Mouse (Mus musculus): ENCODE measurements at regions not wholly inside any gene's neighbourhood (a gene's known extent, or its start where the extent isn't known, plus 50 kb on each side); places are given as distances from the start of the nearest gene placed in this dataset.
"Not testable (repeated sequence)": the region's sequence is repeated elsewhere in the genome, so short reads cannot be mapped to it uniquely, and the experiment has no call there.

DNA sequence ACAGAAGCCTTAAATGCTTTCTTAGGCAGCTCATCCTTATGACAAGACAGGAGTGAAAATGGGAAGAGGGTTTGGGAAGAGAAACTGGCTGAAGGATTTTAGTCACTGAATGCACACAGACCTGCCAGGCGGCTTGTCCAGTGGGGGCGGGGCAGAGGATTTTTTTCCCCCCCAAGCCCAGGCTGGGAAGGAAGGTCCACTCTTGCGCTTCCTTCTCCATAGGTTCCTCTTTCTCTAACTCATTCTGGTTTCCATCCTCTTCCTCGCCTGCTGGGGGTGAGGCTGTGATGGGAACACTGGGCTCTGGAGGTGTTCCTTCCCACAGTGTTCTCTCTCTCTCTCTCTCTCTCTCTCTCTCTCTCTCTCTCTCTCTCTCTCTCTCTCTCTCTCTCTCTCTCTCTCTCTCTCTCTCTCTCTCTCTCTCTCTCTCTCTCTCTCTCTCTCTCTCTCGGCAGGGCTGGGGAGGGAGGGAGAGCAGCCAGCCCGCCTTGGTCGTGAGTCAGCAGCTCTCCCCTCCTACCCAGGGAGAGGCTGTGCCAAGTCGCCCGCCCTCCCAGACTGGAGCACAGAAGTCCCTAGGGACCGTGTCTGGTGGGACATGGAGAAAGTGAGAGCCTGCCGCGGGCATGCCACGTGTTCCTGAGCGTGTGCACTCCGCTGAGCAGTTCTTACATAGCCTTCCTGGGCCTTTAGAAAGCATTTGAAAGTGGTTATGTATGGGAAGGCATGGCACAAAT lies 150.0 kb downstream of the Kcnrg start:
- DNase-seq (ENCODE audit: low spot score in 2 of 2): peak; percentile 79 to 86

- DNase-seq (ENCODE audit: low spot score in 2 of 2): no peak
Measured at GRCm38 (mm10) chr14:61757823-61758175, 150.5 kb downstream of the Kcnrg start.

DNA sequence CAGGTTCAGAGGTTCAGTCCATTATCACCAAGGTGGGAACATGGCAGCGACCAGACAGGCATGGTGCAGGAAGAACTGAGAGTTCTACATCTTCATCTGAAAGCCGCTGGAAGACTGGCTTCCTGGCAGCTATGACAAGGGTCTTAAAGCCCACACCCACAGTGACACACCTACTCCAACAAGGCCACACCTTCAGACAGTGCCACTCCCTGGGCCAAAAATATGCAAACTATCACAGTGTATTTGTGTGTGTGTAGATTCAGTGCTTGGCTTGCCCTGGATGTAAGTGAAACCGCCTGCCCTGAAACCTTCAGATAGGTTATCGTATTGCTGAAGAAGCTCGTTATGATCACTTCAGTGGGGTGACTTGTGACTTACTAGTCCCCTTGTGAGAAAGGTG lies 151.3 kb downstream of the Kcnrg start:
- no peak for DNase-seq (ENCODE audit: low spot score in 2 of 2)

DNA sequence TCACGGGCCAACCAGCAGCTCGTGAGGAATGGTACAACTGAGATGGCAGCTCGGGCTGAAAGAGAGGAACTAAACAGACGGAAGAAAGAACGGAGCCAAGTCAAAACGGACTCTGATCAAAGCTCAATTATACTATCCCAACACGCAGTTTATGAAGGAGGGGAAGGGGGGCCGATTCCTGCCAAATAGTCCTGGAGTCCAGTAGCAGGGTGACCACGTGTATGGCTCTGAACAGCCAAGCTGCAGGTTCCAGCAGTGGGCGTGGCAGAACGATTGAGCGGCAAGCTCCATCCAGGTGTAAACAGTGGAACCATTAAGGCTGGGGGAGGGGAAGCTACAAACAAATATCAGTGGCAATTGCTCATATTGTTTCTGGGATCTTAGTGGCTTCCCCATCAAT lies 152.9 kb downstream of the Kcnrg start:
- DNase-seq (ENCODE audit: low spot score in 2 of 2): not testable (repeated sequence)

DNA sequence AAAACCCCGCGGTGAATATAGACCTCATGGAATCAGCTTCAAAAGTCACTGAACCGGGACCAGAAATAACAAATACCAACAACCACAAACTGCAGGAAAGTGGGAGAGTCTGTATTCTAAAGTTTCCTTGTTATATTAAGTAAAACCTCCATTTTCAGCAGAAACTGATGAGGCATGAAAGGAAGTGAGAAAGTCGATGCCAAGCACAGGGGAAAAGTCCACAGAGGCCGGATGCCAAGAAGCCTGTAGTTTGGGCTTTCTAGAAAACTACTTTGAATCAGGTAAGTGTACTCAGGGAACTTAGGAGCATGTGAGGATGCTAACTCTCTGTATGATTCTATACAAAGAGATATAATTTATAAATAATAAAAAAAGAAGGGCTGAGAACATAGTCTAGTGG lies 154.8 kb downstream of the Kcnrg start:
- no peak for DNase-seq (ENCODE audit: low spot score in 2 of 2)

DNA sequence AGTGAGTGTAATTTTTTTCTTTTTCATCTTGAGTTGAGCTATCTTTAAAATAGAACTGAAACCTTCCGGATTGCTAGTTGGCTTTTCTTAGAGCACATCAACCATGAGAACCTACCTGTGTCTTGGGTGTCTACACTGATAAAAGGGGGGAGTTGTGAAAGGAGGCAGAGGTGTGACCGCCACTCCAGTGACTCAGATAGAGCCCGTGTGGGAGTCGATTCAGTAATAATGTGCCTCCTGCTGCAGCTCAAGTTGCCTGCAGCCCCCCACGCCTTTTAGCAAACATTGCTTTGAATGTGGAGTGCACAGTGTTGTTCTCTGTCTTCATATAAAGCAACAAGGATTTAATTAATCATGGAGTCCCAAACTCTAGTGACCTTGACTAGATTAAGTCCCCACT lies 162.6 kb downstream of the Kcnrg start:
- DNase-seq (ENCODE audit: low spot score in 2 of 2): no peak

DNA sequence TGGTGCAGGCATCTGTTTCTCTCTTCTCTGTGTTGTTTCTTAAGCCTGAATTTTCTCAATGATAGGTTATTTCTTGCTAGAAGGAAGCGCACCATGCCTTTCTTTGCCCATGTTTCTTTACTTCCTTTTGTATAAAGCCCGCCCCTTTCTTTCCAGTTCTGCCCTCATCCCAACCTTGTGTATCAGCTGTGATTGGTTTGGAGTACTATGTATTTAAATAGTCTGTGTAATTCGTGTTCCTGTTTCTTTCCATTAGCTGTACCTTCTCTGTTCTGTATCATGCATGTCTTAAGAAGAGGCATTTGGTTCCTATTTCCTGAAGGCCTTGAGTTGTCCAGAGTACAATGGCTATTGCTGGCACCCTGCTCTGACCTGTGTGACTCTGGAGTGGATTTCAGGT lies 166.9 kb downstream of the Kcnrg start:
- no peak for DNase-seq (ENCODE audit: low spot score in 2 of 2)

GRCm38 (mm10) chr14:61778618-61779017 lies 171.4 kb downstream of the Kcnrg start:
- DNase-seq (ENCODE audit: low spot score in 2 of 2): no peak

DNA sequence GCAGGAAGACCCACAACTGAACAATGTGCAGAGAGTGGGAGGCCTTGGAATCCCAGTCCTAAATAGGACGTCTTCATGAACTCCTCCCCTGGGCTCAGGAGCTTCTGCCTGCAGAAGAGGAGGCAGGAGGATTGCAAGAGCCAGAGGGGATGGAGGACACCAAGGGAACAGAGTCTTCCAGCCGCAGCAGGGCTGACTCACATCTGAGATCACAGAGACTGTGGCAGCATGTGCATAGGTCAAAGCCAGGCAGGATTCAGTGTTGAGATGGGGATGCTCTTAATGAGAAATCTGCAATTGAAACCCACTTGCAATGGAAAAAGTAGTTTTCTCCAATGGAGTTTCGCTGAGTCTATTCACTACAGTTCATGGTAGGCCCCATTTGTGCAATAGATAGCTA lies 175.9 kb downstream of the Kcnrg start:
- no peak for DNase-seq (ENCODE audit: low spot score in 2 of 2)

- no peak for DNase-seq (ENCODE audit: low spot score in 2 of 2)
Measured at GRCm38 (mm10) chr14:61784609-61785008, 177.4 kb downstream of the Kcnrg start.

DNA sequence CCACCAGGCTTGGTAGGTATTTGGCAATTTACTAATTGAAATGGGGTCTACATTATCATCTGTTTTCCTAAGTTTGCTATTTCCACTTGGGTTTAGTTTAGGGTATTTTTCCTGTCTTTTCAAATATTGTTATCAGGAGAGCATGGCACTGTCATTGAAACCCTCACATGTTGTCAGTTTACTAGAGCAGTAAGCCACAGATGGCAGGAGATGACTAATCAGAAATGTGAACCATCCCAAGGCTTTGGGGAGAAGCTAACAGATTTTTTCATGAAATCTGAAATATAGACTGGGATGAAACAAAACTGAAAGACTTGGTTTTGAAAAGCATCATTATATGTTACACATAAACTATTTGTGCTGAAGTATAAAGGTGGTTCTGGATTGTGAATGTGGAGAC lies 178.8 kb downstream of the Kcnrg start:
- no peak for DNase-seq (ENCODE audit: low spot score in 2 of 2)

DNA sequence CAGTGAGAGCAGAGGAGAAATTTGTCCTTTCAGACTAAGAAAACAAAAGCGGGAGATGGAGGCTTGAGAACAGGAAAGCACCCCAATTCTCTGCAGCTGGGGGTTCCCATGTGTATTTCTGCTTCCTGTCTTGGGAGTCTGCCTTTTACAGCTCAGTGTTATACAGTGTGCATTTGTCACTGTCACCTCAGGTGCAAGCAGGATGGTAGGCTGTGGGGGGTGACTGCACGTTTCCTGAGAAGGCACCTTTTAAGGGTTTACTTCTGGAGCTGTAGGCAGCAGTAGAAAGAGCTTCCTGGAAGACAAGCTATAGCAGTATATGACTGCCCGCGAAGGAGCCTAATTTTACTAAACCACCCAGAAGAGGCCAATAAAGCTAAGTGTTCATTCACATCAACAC lies 180.5 kb downstream of the Kcnrg start:
- DNase-seq (ENCODE audit: low spot score in 2 of 2): no peak

DNA sequence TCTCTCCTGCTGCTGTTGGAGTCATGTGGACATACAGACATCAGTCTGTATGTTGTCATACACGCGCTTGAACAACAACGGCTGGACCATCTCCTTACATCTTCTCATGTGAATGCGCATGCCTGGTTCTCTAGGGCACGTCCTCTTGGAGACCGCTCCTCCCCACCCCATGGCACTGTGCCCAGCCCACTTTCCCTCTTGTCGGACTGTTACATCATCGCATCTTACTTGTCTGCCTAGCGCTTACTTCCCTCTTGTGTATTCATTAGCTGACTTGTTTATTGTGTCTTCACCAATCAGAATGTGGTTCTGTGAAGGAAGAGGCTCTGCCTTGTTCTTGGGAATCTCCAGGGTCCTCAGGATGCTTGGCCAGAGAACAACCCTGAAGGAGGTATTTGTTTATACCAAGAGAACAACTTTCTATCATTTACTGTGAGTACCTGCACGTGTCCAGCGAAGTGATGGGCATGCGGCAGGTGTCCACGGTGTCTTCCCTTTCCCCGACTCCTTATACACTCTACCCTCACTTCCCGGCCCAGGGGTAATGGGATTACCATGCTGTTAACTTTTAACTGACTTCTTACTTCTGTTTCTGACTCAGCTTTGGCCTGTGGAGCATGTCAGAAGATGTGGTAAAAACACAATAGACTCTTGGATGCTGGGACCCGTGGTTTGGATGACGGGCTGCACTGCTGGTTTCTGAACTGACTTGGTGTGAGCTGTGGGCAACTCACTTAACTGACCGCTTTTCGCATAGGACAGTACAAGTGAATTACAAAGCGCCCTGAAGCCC lies 181.9 kb downstream of the Kcnrg start:
- peak; percentile 62 to 71 for DNase-seq (ENCODE audit: low spot score in 2 of 2)

- DNase-seq (ENCODE audit: low spot score in 2 of 2): no peak
Measured at GRCm38 (mm10) chr14:61795976-61796645, 188.9 kb downstream of the Kcnrg start.

DNA sequence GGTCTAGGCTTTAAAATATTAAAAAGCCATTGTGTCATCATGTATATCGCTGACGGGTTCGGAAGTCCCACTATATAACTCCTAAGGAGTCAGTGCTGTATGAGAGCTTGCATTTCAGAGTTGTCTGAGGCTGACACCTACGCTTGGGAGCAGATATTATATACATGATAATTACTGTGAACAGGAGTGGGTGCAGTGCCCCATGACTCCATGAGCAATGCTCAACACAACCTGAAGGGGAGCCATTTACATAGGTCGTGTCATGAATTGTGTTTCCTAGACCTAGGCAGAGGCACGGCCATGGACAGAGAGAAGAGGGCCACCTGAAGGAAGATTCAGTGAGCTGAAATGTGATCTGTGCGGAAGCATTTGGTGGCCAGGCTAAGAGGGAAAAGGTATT lies 189.4 kb downstream of the Kcnrg start:
- no peak for DNase-seq (ENCODE audit: low spot score in 2 of 2)

DNA sequence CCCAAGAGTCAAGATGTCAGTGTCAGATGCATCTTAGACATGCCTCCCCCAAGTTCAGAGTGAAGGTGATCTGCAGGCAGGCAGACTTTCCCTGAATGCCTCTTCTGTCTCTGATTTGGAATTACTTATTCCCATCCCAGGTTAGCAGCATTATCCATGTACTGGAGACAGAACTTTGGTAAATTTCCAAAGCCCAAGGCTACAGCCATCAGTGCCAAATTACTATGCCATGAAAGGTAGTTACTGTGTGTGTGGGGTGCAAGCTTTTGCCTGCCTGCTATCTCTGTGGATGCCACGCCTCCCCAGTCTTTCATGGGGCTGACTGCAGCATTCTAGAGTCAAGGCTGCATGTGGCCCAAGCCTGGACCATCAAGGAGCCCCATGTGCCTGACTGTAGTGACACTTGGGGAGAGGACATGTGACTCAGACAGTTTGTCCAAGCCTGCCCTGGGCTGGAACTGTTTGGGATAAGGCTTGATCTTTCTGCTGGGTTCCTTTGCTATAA lies 196.2 kb downstream of the Kcnrg start:
- no peak for DNase-seq (ENCODE audit: low spot score in 2 of 2)

GRCm38 (mm10) chr14:61805433-61805832 lies 198.2 kb downstream of the Kcnrg start:
- DNase-seq (ENCODE audit: low spot score in 2 of 2): no peak

DNA sequence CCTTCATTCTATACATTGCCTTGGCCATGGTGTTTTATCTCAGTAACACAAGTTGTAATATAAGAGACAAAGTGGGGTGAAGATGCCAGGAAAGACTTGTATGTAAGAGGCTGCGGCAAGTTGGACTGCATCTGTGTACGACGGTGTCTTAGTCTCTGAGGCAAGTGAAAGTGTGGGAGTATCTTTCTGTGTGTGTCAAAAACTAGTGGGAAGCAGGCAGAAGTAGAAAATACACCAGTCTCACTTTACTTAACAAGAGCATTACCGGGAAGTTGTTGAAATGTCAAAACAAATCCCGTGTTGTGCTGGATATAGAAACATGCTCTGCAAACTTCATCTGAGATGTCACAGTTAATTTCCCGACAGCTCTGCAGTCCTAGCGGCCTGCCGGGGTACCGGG lies 200.9 kb downstream of the Kcnrg start:
- peak in 1 of 2 experiments; percentile 38 for DNase-seq (ENCODE audit: low spot score in 2 of 2)

- peak; percentile 79 to 83 for DNase-seq (ENCODE audit: low spot score in 2 of 2)
Measured at GRCm38 (mm10) chr14:61809716-61810437, 202.6 kb downstream of the Kcnrg start.

GRCm38 (mm10) chr14:61810836-61811235 lies 203.6 kb downstream of the Kcnrg start:
- no peak for DNase-seq (ENCODE audit: low spot score in 2 of 2)

GRCm38 (mm10) chr14:61817711-61818110 lies 210.5 kb downstream of the Kcnrg start:
- no peak for DNase-seq (ENCODE audit: low spot score in 2 of 2)

DNA sequence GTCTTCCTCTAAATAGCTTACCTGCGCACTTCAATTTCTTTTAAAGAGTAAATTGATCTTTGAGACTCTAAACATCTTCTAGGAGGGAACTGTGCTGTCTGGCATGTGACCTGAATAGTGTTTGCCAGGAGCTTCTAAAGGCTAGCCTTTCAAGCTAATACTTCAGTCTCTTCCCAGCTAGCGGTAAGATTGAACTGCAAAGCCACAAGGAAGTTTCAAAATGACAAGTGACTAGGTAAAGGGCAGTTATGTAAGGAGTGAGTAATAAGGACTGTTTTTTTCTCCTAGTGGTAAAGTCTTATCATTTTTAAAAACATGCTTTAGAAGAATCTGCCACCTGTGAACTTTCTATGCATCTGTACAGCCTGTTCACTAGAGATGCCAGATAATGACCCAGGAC lies 211.1 kb downstream of the Kcnrg start:
- no peak for DNase-seq (ENCODE audit: low spot score in 2 of 2)

Measured in right cerebral cortex, postnatal 10 days (tissue).